Comparison of ENCODE assay signal across 9 mouse cellular contexts in the genomic region with DNA sequence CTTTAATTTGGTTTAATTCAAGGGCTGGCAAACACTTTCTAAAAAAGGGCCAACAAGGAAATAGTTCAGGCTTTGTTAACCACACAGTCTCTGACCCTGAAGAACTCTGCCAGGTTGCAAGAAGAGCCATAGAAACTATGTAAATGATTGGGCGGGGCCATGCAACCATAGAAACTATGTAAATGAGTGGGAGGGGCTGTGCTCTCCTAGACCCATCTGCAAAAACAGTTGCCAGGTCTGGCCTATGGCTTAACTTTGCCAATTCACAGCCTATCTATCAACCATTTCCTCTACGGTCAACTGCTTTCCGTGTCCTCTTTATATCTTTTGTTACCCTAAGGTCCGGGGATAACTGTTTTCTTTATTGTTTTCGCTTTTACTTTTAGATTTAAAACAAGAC. TPM values are rescaled to one million over a fixed set of nuclear protein-coding genes. Genes with fewer than 3 reads are reported as not detected.
A peak's percentile ranks its signal among the peaks of the same experiment; 100 is the strongest.
DNase-seq lines count a peak whose midpoint lies in the region; ATAC-seq lines count a peak whose summit lies in the region.
"Had no signal": no experiment of that assay in that cellular context is flagged by ENCODE, and none has a peak within 500 bp of the region (broad histone marks: within the 10 kb centered on the region; RNA-seq: fewer than 3 reads in every experiment).

No protein-coding gene starts in this region.

- WGBS in hindbrain, embryonic 12.5 days, result 60% methylated on average over 5 of the region's 5 CpGs
- 76% methylated on average over 5 of the region's 5 CpGs for WGBS in hindbrain, embryonic 10.5 days
- 68% methylated on average over 5 of the region's 5 CpGs for WGBS in intestine, embryonic 14.5 days

- H3K4me2 ChIP-seq in hindbrain, embryonic 12.5 days (replicated peaks), result no peak overlapping the region
- no peak overlapping the region for H3K4me2 ChIP-seq in intestine, embryonic 14.5 days (ENCODE audit: low read length)

- no peak for DNase-seq in hindbrain, embryonic 10.5 days (ENCODE audit: low spot score)
- DNase-seq in MEL-GATA-1-ER (ENCODE audit: extremely low read depth, low read depth), result peak; percentile 77
- no peak for DNase-seq in intestine, embryonic 14.5 days (ENCODE audit: low spot score)
- DNase-seq in urinary bladder, postnatal 36 days (ENCODE audit: low spot score in 2 of 2), result no peak
- no peak for DNase-seq in layer of hippocampus, postnatal 25 days (ENCODE audit: extremely low spot score in 1 of 2, low spot score in 1 of 2)
- DNase-seq in heart, postnatal 14 days, result no peak
- DNase-seq: cerebellum, postnatal 36 days had no signal

- H3K27ac ChIP-seq in hindbrain, embryonic 12.5 days, result no peak overlapping the region
- no peak overlapping the region for H3K27ac ChIP-seq in hindbrain, embryonic 10.5 days
- 0 out of 2 replicates have a peak overlapping the region, but pooled peaks have one; percentile 12 for H3K27ac ChIP-seq in intestine, embryonic 14.5 days (ENCODE audit: low read depth)

- H3K4me3 ChIP-seq in hindbrain, embryonic 12.5 days, result no peak overlapping the region
- no peak overlapping the region for H3K4me3 ChIP-seq in hindbrain, embryonic 10.5 days
- no peak overlapping the region for H3K4me3 ChIP-seq in intestine, embryonic 14.5 days (ENCODE audit: low read depth, low read length)

- no peak overlapping the region for H3K9ac ChIP-seq in hindbrain, embryonic 12.5 days
- no peak overlapping the region for H3K9ac ChIP-seq in intestine, embryonic 14.5 days (ENCODE audit: low read length)

- peaks cover 15% of the 10 kb centered on the region for H3K4me1 ChIP-seq in hindbrain, embryonic 12.5 days
- H3K4me1 ChIP-seq in hindbrain, embryonic 10.5 days (replicated peaks), result peaks cover 48% of the 10 kb centered on the region
- peaks cover 19% of the 10 kb centered on the region; the same call in 1 of the 2 replicates for H3K4me1 ChIP-seq in intestine, embryonic 14.5 days (replicated peaks; ENCODE audit: control insufficient read depth, insufficient read depth, low read length)

- H3K27me3 ChIP-seq in hindbrain, embryonic 12.5 days, result no peaks in the 10 kb centered on the region
- H3K27me3 ChIP-seq in hindbrain, embryonic 10.5 days (ENCODE audit: insufficient read depth, poor library complexity, severe bottlenecking), result no peaks in the 10 kb centered on the region
- no peaks in the 10 kb centered on the region for H3K27me3 ChIP-seq in intestine, embryonic 14.5 days (replicated peaks; ENCODE audit: control insufficient read depth, insufficient read depth, low read length)

- intact Hi-C loops in heart, postnatal 14 days (cut with DNase I), result no loop called here

- no peaks in the 10 kb centered on the region for H3K36me3 ChIP-seq in hindbrain, embryonic 12.5 days
- no peaks in the 10 kb centered on the region for H3K36me3 ChIP-seq in hindbrain, embryonic 10.5 days
- H3K36me3 ChIP-seq in intestine, embryonic 14.5 days (ENCODE audit: control insufficient read depth, insufficient read depth, low read length), result no peaks in the 10 kb centered on the region

- no peaks in the 10 kb centered on the region for H3K9me3 ChIP-seq in hindbrain, embryonic 12.5 days (replicated peaks)
- no peaks in the 10 kb centered on the region for H3K9me3 ChIP-seq in hindbrain, embryonic 10.5 days
- no peaks in the 10 kb centered on the region for H3K9me3 ChIP-seq in intestine, embryonic 14.5 days (ENCODE audit: control insufficient read depth, low read length)

- peak; percentile 73 for ATAC-seq in hindbrain, embryonic 12.5 days (ENCODE audit: low FRiP score)
- ATAC-seq in intestine, embryonic 14.5 days (replicated peaks; ENCODE audit: low FRiP score, low TSS enrichment, low read depth), result no peak
- ATAC-seq in monocyte, adult 5-6 weeks (replicated peaks; ENCODE audit: insufficient number of reproducible peaks, low FRiP score, low TSS enrichment, poor library complexity, severe bottlenecking), result peak; percentile 40

RNA-seq across cellular contexts. Expression of gene Rassf3, which starts 25.0 kb away (rescaled TPM):
- 12.7 and 13.4 TPM in 2 replicates for polyA plus RNA-seq in hindbrain, embryonic 12.5 days (2016; fragmentation: Nextera tagmentation; extraction: Ambion mirVana)
- 8.0 and 11.4 TPM in 2 replicates for polyA plus RNA-seq in hindbrain, embryonic 10.5 days (2016; fragmentation: Nextera tagmentation; extraction: Ambion mirVana)
- polyA plus RNA-seq in intestine, embryonic 14.5 days (2014; fragmentation: Nextera tagmentation; extraction: Ambion mirVana), result 20.9 and 24.6 TPM in 2 replicates
- total RNA-seq in monocyte, adult 5-6 weeks (2017), result 80.1 to 98.6 TPM (median 93.0 TPM) in 3 replicates
- total RNA-seq in layer of hippocampus, postnatal 25 days (2021), result 10 to 100 TPM in 1 of 2 experiments, 1 to 10 TPM in 1; 7.6 to 10.4 TPM
- total RNA-seq in heart, postnatal 14 days (2021), result 100 to 1,000 TPM; 120 to 125 TPM
